Mouse (Mus musculus): ENCODE measurements at regions not wholly inside any gene's neighbourhood (a gene's known extent, or its start where the extent isn't known, plus 50 kb on each side); places are given as distances from the start of the nearest gene placed in this dataset.

Small RNAs in the stretch of these regions (microRNA-seq; reads per million reads assigned to microRNA genes)
- 0 reads per million in 2 experiments for gene Gm27883

Data from left cerebral cortex, postnatal 25 days (tissue).